In genomic region chr15:26779129-26779528, GRCm38 (mm10) we compare ENCODE assay signal across 20 mouse cellular contexts.
DNase-seq lines count a peak whose midpoint lies in the region; ATAC-seq and TF ChIP-seq lines count a peak whose summit lies in the region.
"Had no signal": no experiment of that assay in that cellular context is flagged by ENCODE, and none has a peak within 500 bp of the region (broad histone marks: within the 10 kb centered on the region; RNA-seq: fewer than 3 reads in every experiment).

No protein-coding gene starts in this region.

- no peaks in the 10 kb centered on the region for H3K27me3 ChIP-seq in kidney, postnatal 0 days (ENCODE audit: insufficient read depth, low read length)
- no peaks in the 10 kb centered on the region for H3K27me3 ChIP-seq in lung, postnatal 0 days (replicated peaks; ENCODE audit: insufficient read depth, low read length)
- H3K27me3 ChIP-seq: CH12.LX; forebrain, embryonic 13.5 days; heart, embryonic 13.5 days; hindbrain, embryonic 13.5 days; Patski had no signal

- no peak for ATAC-seq in kidney, postnatal 0 days (replicated peaks; ENCODE audit: low FRiP score, low read depth)
- peak; percentile 43; the same call in 1 of the 2 replicates for ATAC-seq in lung, postnatal 0 days
- ATAC-seq: activated CD4-positive, CD25-positive, alpha-beta regulatory T cell, adult 4 months; forebrain, embryonic 13.5 days; forebrain, postnatal 0 days; hindbrain, postnatal 0 days; Patski had no signal

- 64% methylated on average over 4 of the region's 4 CpGs for WGBS in kidney, postnatal 0 days
- WGBS in lung, postnatal 0 days: 31% methylated on average over 4 of the region's 4 CpGs

- TF ChIP-seq CTCF in kidney, postnatal 0 days (IDR thresholded peaks at IDR 0.05; ENCODE audit: low read depth): no peak
- TF ChIP-seq CTCF in lung, postnatal 0 days (IDR thresholded peaks at IDR 0.05): no peak

- peak; percentile 56 for DNase-seq in heart, adult 8-10 months (ENCODE audit: low spot score)
- DNase-seq in heart, postnatal 14 days: no peak
- DNase-seq in kidney, postnatal 0 days (ENCODE audit: low spot score): peak; percentile 24
- DNase-seq in kidney, adult 11 months: no peak
- DNase-seq in lung, postnatal 0 days (ENCODE audit: low spot score): no peak
- no peak for DNase-seq in lung, postnatal 14 days
- DNase-seq in lung, postnatal 36 days: peak; percentile 20
- DNase-seq: adrenal gland, postnatal 25 days; cerebellum, adult 2 months; cerebellum, postnatal 10 days; forebrain, postnatal 0 days; gastrocnemius, postnatal 14 days had no signal

- no peaks in the 10 kb centered on the region for H3K36me3 ChIP-seq in kidney, postnatal 0 days (ENCODE audit: insufficient read depth, low read length)
- no peaks in the 10 kb centered on the region for H3K36me3 ChIP-seq in lung, postnatal 0 days (ENCODE audit: insufficient read depth, low read length)
- H3K36me3 ChIP-seq: embryonic facial prominence, embryonic 10.5 days; heart, embryonic 13.5 days; hindbrain, embryonic 13.5 days had no signal

- H3K9me3 ChIP-seq in kidney, postnatal 0 days (replicated peaks; ENCODE audit: low read length): no peaks in the 10 kb centered on the region
- H3K9me3 ChIP-seq in lung, postnatal 0 days (ENCODE audit: low read length): no peaks in the 10 kb centered on the region
- H3K9me3 ChIP-seq: embryonic facial prominence, embryonic 10.5 days; forebrain, embryonic 13.5 days; heart, embryonic 13.5 days; hindbrain, embryonic 13.5 days had no signal

- no peak overlapping the region for H3K9ac ChIP-seq in kidney, postnatal 0 days (ENCODE audit: low read depth, low read length)
- H3K9ac ChIP-seq in lung, postnatal 0 days (replicated peaks; ENCODE audit: low read depth): no peak overlapping the region
- H3K9ac ChIP-seq: forebrain, embryonic 13.5 days; forebrain, postnatal 0 days; heart, embryonic 13.5 days; hindbrain, embryonic 13.5 days had no signal

- TF ChIP-seq EP300 in lung, postnatal 0 days (IDR thresholded peaks at IDR 0.05): no peak

- no peak overlapping the region for H3K27ac ChIP-seq in kidney, postnatal 0 days
- H3K27ac ChIP-seq in lung, postnatal 0 days (ENCODE audit: low read length): no peak overlapping the region
- H3K27ac ChIP-seq: embryonic facial prominence, embryonic 10.5 days; forebrain, embryonic 13.5 days; heart, embryonic 13.5 days; hindbrain, embryonic 13.5 days; hindbrain, postnatal 0 days had no signal

- no peak overlapping the region for H3K4me3 ChIP-seq in kidney, postnatal 0 days (replicated peaks; ENCODE audit: low read depth, low read length)
- H3K4me3 ChIP-seq in lung, postnatal 0 days (ENCODE audit: low read depth, low read length): no peak overlapping the region
- H3K4me3 ChIP-seq: embryonic facial prominence, embryonic 10.5 days; forebrain, embryonic 13.5 days; heart, embryonic 13.5 days; hindbrain, embryonic 13.5 days had no signal

- intact Hi-C loops in heart, postnatal 14 days (cut with DNase I): loop anchor here (5.0 kb wide), 1 partner anchor 113 kb away; no protein-coding TSS in a partner anchor

- no peak overlapping the region for H3K4me2 ChIP-seq in kidney, postnatal 0 days (ENCODE audit: low read length)
- H3K4me2 ChIP-seq in lung, postnatal 0 days (replicated peaks; ENCODE audit: low read depth, low read length): no peak overlapping the region
- H3K4me2 ChIP-seq: forebrain, embryonic 13.5 days; heart, embryonic 13.5 days; hindbrain, embryonic 13.5 days had no signal

- no peaks in the 10 kb centered on the region for H3K4me1 ChIP-seq in kidney, postnatal 0 days (replicated peaks; ENCODE audit: insufficient read depth, low read length)
- H3K4me1 ChIP-seq in lung, postnatal 0 days (ENCODE audit: insufficient read depth, low read depth, low read length): no peaks in the 10 kb centered on the region
- H3K4me1 ChIP-seq: embryonic facial prominence, embryonic 10.5 days; forebrain, embryonic 13.5 days; heart, embryonic 13.5 days had no signal

Comparison
In these comparisons a context has a peak if more than half of its experiments do, and no peak if none do; other contexts are left out.
1. DNase-seq: peak in heart, adult 8-10 months (single experiment), kidney, postnatal 0 days (single experiment) and lung, postnatal 36 days (single experiment); none in heart, postnatal 14 days (0 of 2), kidney, adult 11 months (single experiment), lung, postnatal 0 days (single experiment) and lung, postnatal 14 days (single experiment).